Mouse (Mus musculus) CD4-positive, CD25-positive, alpha-beta regulatory T cell, adult 4 months (primary cell): ENCODE data around the gene Adamtsl1. TPM values are rescaled to one million over a fixed set of nuclear protein-coding genes. Genes with fewer than 3 reads are reported as not detected.

Experiments
- ATAC-seq: one replicate; pipeline ENCODE4 v1.8.0; 2017
- polyA plus RNA-seq, 2 experiments: library from polyadenylated mRNA; unstranded; fragments of 100-300 nt; shearing (Covaris generic); gene quantifications; one replicate each; pipeline ENCODE4 v1.2.1; 2017

Gene Adamtsl1
- polyA plus RNA-seq, 2 experiments from 2014 or later: not detected

GRCm38 (mm10) chr4:86241854-86242424, 728.0 kb downstream of the Adamtsl1 start:
- ATAC-seq: no peak

- ATAC-seq: no peak
These were observed 756.1 kb downstream of the Adamtsl1 start for GRCm38 (mm10) chr4:86270085-86270484.

- no peak for ATAC-seq
These were observed 759.9 kb downstream of the Adamtsl1 start for GRCm38 (mm10) chr4:86273703-86274355.

GRCm38 (mm10) chr4:86274663-86275062, 760.7 kb downstream of the Adamtsl1 start:
- ATAC-seq: no peak

GRCm38 (mm10) chr4:86276021-86276813, 762.2 kb downstream of the Adamtsl1 start:
- ATAC-seq: no peak

- no peak for ATAC-seq
These were observed 764.6 kb downstream of the Adamtsl1 start for GRCm38 (mm10) chr4:86278546-86278945.

GRCm38 (mm10) chr4:86286572-86286971, 772.6 kb downstream of the Adamtsl1 start:
- ATAC-seq: no peak

- ATAC-seq: no peak
These were observed 774.3 kb downstream of the Adamtsl1 start for GRCm38 (mm10) chr4:86288264-86288663.

- no peak for ATAC-seq
These were observed 775.7 kb downstream of the Adamtsl1 start for GRCm38 (mm10) chr4:86289511-86290273.

- no peak for ATAC-seq
These were observed 780.9 kb downstream of the Adamtsl1 start for GRCm38 (mm10) chr4:86294828-86295251.

GRCm38 (mm10) chr4:86301469-86301868, 787.5 kb downstream of the Adamtsl1 start:
- ATAC-seq: no peak

- ATAC-seq: no peak
These were observed 788.1 kb downstream of the Adamtsl1 start for GRCm38 (mm10) chr4:86302095-86302494.

GRCm38 (mm10) chr4:86306753-86307152, 792.8 kb downstream of the Adamtsl1 start:
- ATAC-seq: no peak

- ATAC-seq: no peak
These were observed 795.2 kb downstream of the Adamtsl1 start for GRCm38 (mm10) chr4:86309178-86309577.

GRCm38 (mm10) chr4:86310806-86311730, 797.1 kb downstream of the Adamtsl1 start:
- no peak for ATAC-seq

GRCm38 (mm10) chr4:86312366-86312765, 798.4 kb downstream of the Adamtsl1 start:
- ATAC-seq: no peak

- no peak for ATAC-seq
These were observed 800.5 kb downstream of the Adamtsl1 start for GRCm38 (mm10) chr4:86314442-86314841.

GRCm38 (mm10) chr4:86315122-86315521, 801.1 kb downstream of the Adamtsl1 start:
- no peak for ATAC-seq

- no peak for ATAC-seq
These were observed 804.1 kb downstream of the Adamtsl1 start for GRCm38 (mm10) chr4:86317916-86318542.

GRCm38 (mm10) chr4:86325411-86325810, 811.4 kb downstream of the Adamtsl1 start:
- ATAC-seq: no peak

- ATAC-seq: no peak
These were observed 812.0 kb downstream of the Adamtsl1 start for GRCm38 (mm10) chr4:86326003-86326402.
